Mouse (Mus musculus): ENCODE data around the gene Pdgfa. TPM values are rescaled to one million over a fixed set of nuclear protein-coding genes. Genes with fewer than 3 reads are reported as not detected.

The Pdgfa gene
- total RNA-seq (2021), result 10 to 100 TPM; 50.3 to 52.3 TPM

DNA sequence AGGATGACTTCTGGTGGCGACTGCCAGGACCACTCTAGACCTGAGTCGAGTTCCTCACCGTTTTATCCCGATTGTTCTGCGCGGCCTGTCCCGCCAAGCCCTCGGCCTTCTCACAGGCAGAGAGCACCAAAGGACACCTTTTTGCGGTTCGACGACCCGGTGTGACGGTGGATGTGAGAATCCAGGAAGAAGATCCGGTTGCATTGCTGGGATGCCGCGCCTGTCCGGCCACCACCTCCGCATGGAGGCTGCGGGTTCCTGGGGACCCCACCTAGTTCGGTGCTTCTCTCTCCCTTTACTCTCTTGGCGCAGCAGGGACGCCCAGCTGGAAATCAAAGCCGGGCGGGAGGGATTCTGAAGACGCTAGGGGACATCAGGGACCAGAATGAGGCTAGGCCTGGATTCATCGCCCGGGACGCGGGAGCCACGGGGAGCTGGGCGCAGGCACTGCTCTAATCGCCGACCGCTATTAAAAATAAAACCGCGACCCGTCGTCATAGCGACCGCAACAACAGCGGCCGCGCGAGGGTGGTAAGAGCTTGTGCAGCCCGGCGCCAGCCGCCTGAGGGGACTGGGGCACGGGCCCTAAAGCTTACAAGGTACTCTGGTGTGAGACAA is at the start of gene Pdgfa:
TSS of gene Pdgfa (minus strand) at position 200 of the 618 bp plus-strand sequence.
- intact Hi-C loops (cut with DNase I), result loop anchor here (10.0 kb wide), 2 partner anchors 148 to 178 kb away; no protein-coding TSS in a partner anchor

DNA sequence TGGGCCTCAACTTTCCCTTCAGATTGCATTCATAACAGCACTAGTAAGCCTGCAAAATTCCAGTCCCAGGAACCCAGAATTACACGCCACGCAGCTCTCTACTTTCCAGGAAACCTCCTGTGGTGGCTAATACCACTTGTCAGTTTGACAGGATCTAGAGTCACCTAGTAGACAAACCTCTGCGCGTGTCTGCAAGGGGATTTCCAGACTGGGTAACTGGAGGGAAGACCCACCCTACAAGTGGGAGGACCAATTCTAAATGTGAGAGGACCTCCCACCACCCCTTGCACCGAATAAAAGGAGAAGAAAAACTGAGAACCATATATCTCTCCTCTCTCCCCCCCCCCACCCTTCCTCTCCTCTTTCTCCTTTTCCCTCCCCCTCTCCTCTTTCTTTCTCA is 49.5 kb upstream of the Pdgfa start:
- intact Hi-C loops (cut with DNase I), result no loop called here
- DNase-seq, result no peak

More for the DNA sequence above, at the start of gene Pdgfa:
- peak; percentile 50 for DNase-seq

GRCm38 (mm10) chr5:139043546-139043945 is 46.4 kb upstream of the Pdgfa start:
- no peak for DNase-seq
- intact Hi-C loops (cut with DNase I), result no loop called here

GRCm38 (mm10) chr5:139042299-139042698 is 45.1 kb upstream of the Pdgfa start:
- no peak for DNase-seq

DNA sequence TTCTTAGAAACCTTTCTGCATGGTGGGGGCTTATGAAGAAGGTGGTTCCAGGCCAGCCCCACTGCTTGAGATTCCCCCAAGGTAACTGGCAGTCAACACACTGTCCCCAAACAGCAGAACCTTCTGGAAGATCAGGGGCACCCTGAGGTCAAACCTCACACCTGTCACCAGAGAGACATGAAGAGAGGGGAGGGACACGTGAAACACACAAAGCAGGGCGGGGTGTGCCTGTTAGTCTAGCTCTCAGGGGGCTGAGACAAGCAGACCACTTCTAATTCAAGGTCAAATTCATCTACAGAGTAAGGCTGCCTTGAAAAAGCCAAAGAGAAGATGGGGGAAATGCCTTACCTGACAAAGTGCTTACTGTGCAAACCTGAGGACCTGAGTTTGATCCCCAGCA is 38.0 kb upstream of the Pdgfa start:
- intact Hi-C loops (cut with DNase I), result no loop called here
- DNase-seq, result no peak

More at GRCm38 (mm10) chr5:139042299-139042698, 45.1 kb upstream of the Pdgfa start:
- intact Hi-C loops (cut with DNase I), result no loop called here

GRCm38 (mm10) chr5:139034746-139035145 is 37.6 kb upstream of the Pdgfa start:
- DNase-seq, result no peak
- intact Hi-C loops (cut with DNase I), result no loop called here

- DNase-seq, result peak; percentile 24
- intact Hi-C loops (cut with DNase I), result no loop called here
Observed at GRCm38 (mm10) chr5:139033406-139034317, 36.5 kb upstream of the Pdgfa start.

DNA sequence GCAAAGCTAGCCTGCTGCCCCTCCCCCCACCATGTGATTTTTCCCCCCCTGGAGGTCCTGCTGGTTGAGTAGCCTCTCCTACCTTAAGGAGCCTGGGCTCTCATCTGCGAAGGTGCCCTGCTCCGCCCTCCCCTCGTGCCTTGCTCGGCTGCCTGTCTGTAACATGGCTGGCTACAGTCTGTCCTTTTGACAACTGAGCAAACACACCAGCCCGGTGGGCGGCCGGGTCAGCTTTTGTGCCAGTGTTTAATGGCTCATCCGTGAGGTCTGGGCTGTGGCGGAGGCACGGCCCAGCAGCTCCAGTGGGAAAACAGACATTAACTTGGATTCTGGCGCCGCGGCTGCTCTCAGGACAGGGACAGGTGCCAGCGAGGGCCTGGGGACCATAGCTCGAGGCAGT is 30.4 kb upstream of the Pdgfa start:
- peak; percentile 69 for DNase-seq
- intact Hi-C loops (cut with DNase I), result no loop called here

DNA sequence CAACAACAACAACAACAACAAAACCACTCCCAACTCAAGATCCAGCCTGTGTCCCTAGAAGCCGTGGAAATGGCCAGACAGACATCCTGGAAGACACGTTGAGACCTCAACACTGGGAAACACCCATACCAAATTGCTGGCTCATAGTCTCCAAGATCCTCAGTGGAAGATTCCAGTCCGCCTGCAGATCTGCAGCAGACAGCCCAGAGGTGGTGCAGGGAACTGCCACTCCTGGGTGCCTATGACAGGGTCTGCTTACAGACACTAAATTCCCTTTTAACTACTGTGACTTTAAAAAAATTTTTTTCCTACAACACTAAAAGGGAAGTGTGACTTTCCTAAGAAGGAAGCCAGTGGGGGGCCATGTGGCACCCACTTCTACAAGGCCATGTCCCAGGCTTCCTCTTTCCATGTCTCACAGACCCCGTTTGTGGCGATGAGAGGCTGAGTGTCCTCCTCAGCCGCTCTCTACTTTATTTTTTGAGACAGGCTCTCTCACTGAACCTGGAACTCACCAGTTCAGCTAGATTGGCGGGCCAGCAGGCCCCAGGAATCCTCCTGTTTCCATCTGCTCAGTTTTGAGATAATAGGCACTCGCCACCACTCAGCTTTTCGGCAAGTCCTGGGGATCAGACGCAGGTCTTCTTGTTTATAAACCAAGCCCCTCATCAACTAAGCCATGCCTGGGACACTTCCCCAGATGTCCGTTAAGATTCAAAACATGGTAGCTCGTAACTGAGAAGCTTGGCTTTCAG is 27.4 kb upstream of the Pdgfa start:
- intact Hi-C loops (cut with DNase I), result no loop called here

GRCm38 (mm10) chr5:139020595-139020994 is 23.4 kb upstream of the Pdgfa start:
- no peak for DNase-seq
- intact Hi-C loops (cut with DNase I), result no loop called here

More for the DNA sequence above, 27.4 kb upstream of the Pdgfa start:
- no peak for DNase-seq

GRCm38 (mm10) chr5:139017371-139018124 is 20.4 kb upstream of the Pdgfa start:
- peak; percentile 39 for DNase-seq
- intact Hi-C loops (cut with DNase I), result no loop called here

- intact Hi-C loops (cut with DNase I), result no loop called here
- DNase-seq, result peak; percentile 49
Observed at GRCm38 (mm10) chr5:139015097-139015496, 17.9 kb upstream of the Pdgfa start.

GRCm38 (mm10) chr5:139010649-139011048 is 13.5 kb upstream of the Pdgfa start:
- intact Hi-C loops (cut with DNase I), result no loop called here
- DNase-seq, result no peak

- intact Hi-C loops (cut with DNase I), result no loop called here
- peak; percentile 31 for DNase-seq
Observed at GRCm38 (mm10) chr5:139007141-139007775, 10.1 kb upstream of the Pdgfa start.

GRCm38 (mm10) chr5:139004588-139004987 is 7.4 kb upstream of the Pdgfa start:
- intact Hi-C loops (cut with DNase I), result no loop called here
- DNase-seq, result peak; percentile 48

DNA sequence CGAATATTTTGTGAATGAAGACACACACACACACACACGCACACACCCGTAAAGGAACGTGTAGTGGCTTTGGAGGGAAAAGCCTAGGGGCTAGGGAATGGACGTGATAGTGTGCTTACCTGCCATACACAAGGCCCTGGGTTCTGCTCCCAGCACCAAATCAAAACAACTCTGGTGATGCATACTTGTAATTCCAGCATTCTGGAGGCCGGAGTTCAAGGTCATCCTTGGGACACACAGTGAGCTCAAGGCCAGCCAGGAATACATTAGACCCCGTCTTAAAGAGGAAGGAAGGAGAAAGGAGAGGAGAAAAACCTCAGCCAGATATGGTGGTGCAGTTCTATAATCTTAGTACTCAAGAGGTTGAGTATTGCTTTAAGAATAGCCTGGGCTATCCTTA is 2.5 kb upstream of the Pdgfa start:
- intact Hi-C loops (cut with DNase I), result loop anchor here (10.0 kb wide), 2 partner anchors 145 to 175 kb away; no protein-coding TSS in a partner anchor
- no peak for DNase-seq

GRCm38 (mm10) chr5:138997936-138998580 is 888 bp upstream of the Pdgfa start:
- intact Hi-C loops (cut with DNase I), result loop anchor here (10.0 kb wide), 2 partner anchors 147 to 177 kb away; no protein-coding TSS in a partner anchor

GRCm38 (mm10) chr5:138996322-138997073 is 672 bp downstream of the Pdgfa start:
- intact Hi-C loops (cut with DNase I), result loop anchor here (10.0 kb wide), 2 partner anchors 148 to 178 kb away; no protein-coding TSS in a partner anchor
- peak; percentile 53 for DNase-seq

More at GRCm38 (mm10) chr5:138997936-138998580, 888 bp upstream of the Pdgfa start:
- no peak for DNase-seq

Data from left cerebral cortex, postnatal 4 days (tissue).